Mouse (Mus musculus) CD4-positive, CD25-positive, alpha-beta regulatory T cell, adult 4 months (primary cell): ENCODE data around the gene Prdm16. TPM values are rescaled to one million over a fixed set of nuclear protein-coding genes. Genes with fewer than 3 reads are reported as not detected.

Source experiments
- ATAC-seq: one replicate; pipeline ENCODE4 v1.8.0; 2017
- polyA plus RNA-seq, 2 experiments: library from polyadenylated mRNA; unstranded; fragments of 100-300 nt; shearing (Covaris generic); gene quantifications; one replicate each; pipeline ENCODE4 v1.2.1; 2017

Prdm16 gene
- polyA plus RNA-seq, 2 experiments from 2014 or later: 2.2 to 2.7 TPM

- no peak for ATAC-seq
Observed at GRCm38 (mm10) chr4:154602409-154602808, 34.3 kb downstream of the Prdm16 start.

DNA sequence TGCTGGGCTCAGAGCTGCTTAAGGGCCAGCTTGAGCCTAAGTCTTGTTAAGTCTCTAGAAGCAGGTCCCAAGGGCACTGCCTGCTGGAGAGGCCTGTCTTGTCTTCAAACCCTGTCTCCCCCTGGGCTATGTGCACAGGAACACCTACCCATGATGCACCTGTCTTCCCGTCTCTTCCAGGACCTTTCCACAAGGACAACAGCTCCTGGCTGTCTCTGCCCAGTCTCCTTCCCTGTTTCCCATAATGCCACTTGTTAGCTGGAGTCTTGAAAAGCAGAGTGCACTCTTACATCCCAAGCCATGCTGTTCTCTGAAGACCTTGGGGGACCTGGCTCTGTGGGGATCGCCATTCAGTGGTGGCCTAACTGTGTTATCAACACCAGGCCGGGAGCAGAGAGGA, 35.7 kb downstream of the Prdm16 start:
- no peak for ATAC-seq

- ATAC-seq: no peak
Observed at GRCm38 (mm10) chr4:154599977-154600376, 36.7 kb downstream of the Prdm16 start.

DNA sequence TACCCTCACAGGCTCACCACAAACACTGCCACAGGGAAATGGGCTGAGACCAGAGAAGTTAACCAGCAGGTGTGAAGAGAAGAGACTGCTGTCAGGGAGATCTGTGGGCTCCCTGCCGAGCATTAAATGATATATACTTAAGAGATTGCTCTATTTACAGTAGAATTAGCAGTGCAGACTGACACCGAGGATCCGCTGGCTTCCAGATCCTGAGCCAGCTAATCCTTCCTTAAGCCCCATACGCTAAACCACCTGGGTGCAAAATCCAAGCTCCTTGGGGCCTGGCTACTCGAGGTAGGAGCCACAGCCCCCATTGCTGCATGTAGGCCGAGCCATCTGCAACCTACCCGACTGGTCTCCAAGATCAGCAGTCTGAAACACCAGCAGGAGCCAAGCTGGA, 38.3 kb downstream of the Prdm16 start:
- no peak for ATAC-seq

- no peak for ATAC-seq
Observed at GRCm38 (mm10) chr4:154596805-154597204, 39.9 kb downstream of the Prdm16 start.

GRCm38 (mm10) chr4:154594761-154595556, 41.7 kb downstream of the Prdm16 start:
- ATAC-seq: no peak

GRCm38 (mm10) chr4:154594116-154594760, 42.4 kb downstream of the Prdm16 start:
- no peak for ATAC-seq

DNA sequence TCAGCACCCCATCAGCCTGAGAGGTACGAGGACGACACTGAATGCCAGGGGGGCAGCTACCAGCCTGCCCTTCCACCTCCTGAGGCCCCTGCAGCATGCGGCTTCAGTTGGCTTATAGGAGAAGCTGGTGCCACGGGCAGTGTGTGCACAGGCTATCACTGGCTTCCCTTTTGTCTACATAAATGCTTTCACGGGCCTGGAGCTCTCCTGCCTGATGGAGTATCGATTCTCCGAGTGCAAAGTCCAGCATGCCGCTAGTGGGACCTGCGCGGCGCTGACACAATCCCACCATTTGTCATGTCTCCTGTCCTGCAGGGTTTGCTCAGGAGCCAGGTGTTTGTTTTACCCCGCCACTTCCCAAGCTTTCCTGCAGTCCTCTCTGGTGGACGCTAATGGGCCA, 44.1 kb downstream of the Prdm16 start:
- no peak for ATAC-seq

DNA sequence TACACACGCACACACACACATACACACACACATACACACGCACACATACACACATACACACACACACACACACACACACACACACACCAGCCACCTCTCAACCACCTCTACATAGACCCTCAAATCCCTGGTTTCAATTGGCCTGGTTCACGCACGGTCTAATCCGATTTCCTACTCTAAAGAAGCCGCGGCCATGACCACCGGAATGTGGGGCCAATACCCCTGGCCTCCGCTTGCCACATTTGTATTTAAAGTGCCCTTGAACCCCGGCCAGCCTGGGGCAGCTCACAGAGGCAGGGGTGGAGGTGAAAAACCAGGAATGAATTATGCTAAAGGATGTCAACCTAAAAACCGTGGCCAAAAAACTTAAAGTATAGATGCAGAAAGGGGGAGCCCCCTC, 45.8 kb downstream of the Prdm16 start:
- no peak for ATAC-seq

DNA sequence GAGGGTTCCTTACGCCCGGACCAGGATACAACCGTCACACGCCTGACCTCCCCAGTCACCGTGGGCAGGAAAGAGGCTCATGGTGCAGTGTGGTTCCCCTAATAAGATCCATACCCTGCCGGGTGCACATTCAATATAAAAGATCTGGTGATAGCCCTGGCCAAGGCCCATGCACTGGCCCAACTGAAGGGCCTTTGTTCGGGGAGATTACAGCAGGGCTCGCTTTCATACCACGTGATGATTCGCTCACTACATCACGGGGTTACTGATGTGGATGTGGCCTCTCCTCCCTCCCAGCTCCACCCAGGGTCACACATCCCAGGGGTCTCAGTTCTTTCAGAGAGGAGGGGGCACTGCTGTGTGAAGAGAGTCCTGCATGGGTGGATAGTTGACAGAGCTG, 50.3 kb downstream of the Prdm16 start:
- no peak for ATAC-seq

DNA sequence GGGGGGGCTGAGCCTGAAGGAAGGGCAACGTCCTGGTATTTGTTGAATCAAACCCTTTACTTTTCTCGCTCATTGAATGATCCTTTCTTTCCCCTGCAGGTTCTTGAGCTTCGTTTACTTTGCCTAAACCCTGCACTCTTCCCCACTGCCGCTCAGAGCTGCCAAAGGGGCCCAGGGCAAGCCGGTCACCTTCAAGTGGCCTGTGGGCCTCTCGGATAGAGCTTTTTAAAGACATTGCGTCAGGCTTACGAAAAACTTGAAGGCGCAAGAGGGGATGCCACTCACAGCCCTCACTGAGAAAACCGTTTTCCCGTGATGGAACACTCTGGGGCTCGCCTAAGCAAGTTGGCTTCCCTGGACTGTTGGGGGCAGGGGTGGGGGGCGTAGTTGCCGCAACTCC, 50.9 kb downstream of the Prdm16 start:
- no peak for ATAC-seq

DNA sequence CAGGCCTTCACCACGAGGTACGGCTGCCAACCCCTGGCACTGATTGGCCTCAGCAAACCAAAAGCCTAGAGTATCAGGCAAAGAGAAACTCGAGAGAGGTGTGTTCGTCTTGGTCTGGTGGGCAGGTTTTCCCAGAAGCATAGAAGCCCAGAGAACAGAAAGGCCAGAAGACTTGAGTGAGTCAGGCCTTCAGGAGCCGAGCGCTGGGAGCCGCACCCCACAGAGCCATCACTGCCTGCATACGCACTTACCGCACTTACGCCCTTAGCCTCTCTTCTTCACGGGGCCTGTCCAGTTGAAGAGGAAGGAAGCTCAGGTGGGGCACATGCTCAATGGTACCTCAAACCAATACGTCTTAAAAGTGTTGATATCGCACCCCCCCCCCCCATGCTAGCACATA, 53.0 kb downstream of the Prdm16 start:
- ATAC-seq: no peak

DNA sequence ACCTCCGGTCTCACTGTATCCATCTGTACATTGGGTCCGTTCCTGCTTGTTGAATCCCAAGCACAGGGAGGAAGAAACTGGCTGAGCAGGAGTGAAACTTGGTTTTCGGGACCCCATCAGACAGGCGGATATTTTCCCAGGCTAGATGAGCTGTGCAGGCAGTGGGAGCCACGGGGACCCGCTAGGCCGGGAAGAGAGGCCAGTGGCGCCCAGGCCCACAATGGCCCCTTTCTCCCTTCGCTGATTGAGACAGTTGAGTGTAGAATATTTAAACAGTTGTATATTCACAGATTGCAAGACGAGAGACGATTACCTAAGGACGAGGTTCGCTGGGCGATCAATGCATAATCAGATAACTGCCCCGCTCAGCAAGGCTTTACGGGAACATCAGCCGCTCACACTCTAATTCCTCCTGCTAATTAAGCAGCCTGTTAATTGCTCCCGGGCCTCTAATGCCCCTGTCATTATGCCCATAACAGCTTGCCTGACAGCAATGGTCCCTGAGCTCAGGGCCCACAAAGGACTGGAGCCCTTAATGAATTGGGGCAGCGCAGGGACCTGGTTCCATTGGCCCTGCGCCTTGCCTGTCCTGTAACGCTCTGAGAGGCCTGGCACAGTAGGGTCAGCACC, 54.0 kb downstream of the Prdm16 start:
- ATAC-seq: no peak

DNA sequence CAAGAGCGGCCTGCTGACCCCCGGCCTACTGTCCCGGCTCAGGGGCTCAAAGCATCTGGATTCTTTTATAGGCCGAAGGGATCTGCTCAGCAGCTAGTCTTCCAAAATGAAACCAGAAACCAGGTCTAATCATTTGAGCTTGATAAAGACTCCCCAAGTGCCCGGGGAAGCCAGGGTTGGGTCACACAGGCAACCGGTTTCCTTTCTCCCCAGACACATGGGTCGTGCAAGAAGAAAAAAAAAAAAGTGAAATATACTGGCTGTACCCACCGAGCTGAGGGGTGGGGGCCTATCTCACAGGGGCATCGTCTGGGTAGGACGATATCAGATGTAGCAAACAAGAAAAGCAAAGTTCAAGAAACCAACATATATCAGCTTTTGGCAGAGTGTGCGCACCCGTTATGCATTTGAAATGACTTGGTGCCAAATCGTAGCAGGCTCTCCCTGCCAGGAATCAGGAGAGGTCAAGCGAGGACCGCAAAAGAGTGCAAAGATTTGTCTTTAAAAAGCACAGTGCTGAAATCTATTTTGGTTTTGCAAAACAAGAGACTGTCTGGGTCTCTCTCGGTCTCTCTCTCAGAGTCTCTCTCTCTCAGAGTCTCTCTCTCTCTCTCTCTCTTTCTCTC, 55.3 kb downstream of the Prdm16 start:
- ATAC-seq: no peak

- ATAC-seq: no peak
Observed at GRCm38 (mm10) chr4:154574208-154574875, 62.3 kb downstream of the Prdm16 start.

- no peak for ATAC-seq
Observed at GRCm38 (mm10) chr4:154570451-154570881, 66.2 kb downstream of the Prdm16 start.

DNA sequence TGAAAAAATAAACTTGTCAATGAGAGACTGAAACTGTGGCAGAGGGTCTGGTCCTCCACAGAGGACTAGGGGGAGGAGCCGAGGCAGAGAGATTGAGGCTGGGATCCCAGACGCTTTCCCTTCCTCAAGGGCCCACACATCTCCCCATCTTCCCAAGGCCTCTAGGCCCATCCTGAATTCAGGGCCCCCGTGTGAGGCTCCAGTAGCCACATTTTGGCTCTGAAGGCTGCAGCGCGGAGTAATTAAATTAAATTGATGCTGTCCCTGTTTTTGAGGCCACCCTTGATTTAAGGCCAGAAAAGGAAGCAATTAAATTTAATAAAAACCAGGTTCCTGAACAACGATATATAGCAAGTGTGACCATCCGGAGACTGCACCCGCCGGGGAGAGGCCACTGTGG, 66.8 kb downstream of the Prdm16 start:
- no peak for ATAC-seq

DNA sequence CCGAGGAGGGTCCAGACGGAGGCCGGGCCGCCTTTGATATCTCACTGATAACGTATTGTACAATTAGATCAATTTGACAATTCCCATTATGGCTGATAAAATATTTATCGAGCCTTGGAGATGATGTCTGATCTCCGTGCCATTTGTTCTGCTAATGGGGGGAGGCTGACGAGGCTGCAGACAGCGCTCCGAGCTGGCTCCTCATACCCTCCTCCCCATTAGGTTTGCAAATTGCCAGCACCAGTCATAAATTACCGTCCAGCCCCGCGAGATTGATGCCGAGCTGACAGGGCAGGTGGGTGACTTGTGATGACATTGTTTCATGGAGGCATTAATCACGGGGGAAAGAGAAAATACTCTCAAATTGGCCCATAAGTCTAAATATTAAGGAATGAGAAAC, 67.9 kb downstream of the Prdm16 start:
- ATAC-seq: no peak

- no peak for ATAC-seq
Observed at GRCm38 (mm10) chr4:154567942-154568341, 68.7 kb downstream of the Prdm16 start.

GRCm38 (mm10) chr4:154563201-154563600, 73.5 kb downstream of the Prdm16 start:
- no peak for ATAC-seq

GRCm38 (mm10) chr4:154558041-154558440, 78.6 kb downstream of the Prdm16 start:
- ATAC-seq: no peak

- ATAC-seq: no peak
Observed at GRCm38 (mm10) chr4:154557168-154557567, 79.5 kb downstream of the Prdm16 start.

DNA sequence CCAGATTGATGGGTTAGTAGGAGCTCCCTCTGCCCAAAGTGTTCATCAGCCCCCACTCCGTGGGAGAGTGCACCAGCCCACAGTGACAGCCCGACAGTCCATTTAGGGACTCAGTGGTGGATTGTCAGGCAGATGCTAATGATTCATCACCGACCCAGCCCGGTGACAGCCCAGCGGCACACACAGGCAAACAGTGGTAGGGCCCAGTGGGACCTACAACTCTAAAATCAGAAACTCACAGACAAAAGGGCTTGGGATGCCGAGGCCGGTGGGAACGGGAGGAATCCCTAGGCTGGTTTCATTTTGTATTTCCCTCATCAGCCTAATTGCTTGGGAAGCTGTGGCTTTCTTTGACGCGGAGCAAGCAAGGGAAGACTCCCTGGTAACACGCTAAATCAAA, 80.3 kb downstream of the Prdm16 start:
- no peak for ATAC-seq
